Mouse (Mus musculus) liver, postnatal 0 days (tissue): ENCODE measurements at regions not wholly inside any gene's neighbourhood (a gene's known extent, or its start where the extent isn't known, plus 50 kb on each side); places are given as distances from the start of the nearest gene placed in this dataset.

Source experiments
- ATAC-seq: fragments of 200-750 bp; cut with Nextera tagmentation; 2 replicates; pipeline ENCODE4 v1.8.0; 2017; ENCODE audit warnings: mild to moderate bottlenecking, moderate library complexity
- DNase-seq: peaks from one replicate; pipeline ENCODE4 v3.0.0-alpha.2; 2016
- H3K27ac ChIP-seq: fragments of 300-500 bp; sonication (generic); 2 replicates; pipeline ENCODE4 v1.5.1; 2014; ENCODE audit warnings: antibody characterized with exemption, moderate library complexity, mild to moderate bottlenecking, low read depth
- H3K27me3 ChIP-seq: fragments of 300-500 bp; sonication (generic); 2 replicates; pipeline ENCODE4 v1.6.1; 2014; ENCODE audit warnings: low read length, control low read depth, mixed read lengths; ENCODE audit not compliant: insufficient read depth
- H3K36me3 ChIP-seq: fragments of 300-500 bp; sonication (generic); replicated peaks from 2 replicates; pipeline ENCODE4 v1.6.1; 2014; ENCODE audit warnings: mild to moderate bottlenecking, control low read depth, low read length, moderate library complexity, mixed read lengths; ENCODE audit not compliant: insufficient read depth
- H3K4me1 ChIP-seq: fragments of 300-500 bp; sonication (generic); 2 replicates; pipeline ENCODE4 v1.6.1; 2014; ENCODE audit warnings: antibody characterized with exemption, mild to moderate bottlenecking, control low read depth; ENCODE audit not compliant: insufficient read depth
- H3K4me2 ChIP-seq: fragments of 300-500 bp; sonication (generic); 2 replicates; pipeline ENCODE4 v1.6.1; 2014; ENCODE audit warnings: low read depth, mild to moderate bottlenecking, low read length, moderate library complexity, mixed read lengths
- H3K4me3 ChIP-seq: fragments of 300-500 bp; sonication (generic); 2 replicates; pipeline ENCODE4 v1.5.1; 2014; ENCODE audit warnings: low read depth, low read length
- H3K9ac ChIP-seq: fragments of 300-500 bp; sonication (generic); replicated peaks from 2 replicates; pipeline ENCODE4 v1.6.1; 2014; ENCODE audit warnings: mild to moderate bottlenecking, moderate library complexity
- H3K9me3 ChIP-seq: fragments of 300-500 bp; sonication (generic); 2 replicates; pipeline ENCODE4 v1.6.1; 2016; ENCODE audit warnings: mild to moderate bottlenecking, control low read depth, low read length, mixed read lengths
- CTCF ChIP-seq: sonication (generic); IDR thresholded peaks from 2 replicates; pipeline ENCODE4 v1.5.1; 2016; ENCODE audit warnings: antibody characterized with exemption, low read depth
- EP300 ChIP-seq: IDR thresholded peaks from 2 replicates; pipeline ENCODE4 v1.6.1; 2016; ENCODE audit warnings: antibody characterized with exemption, low read depth, mild to moderate bottlenecking
- whole genome bisulfite sequencing: fragments of 180-500 bp; shearing (Covaris S2); extraction: QIAGEN DNeasy Blood & Tissue Kit; methylation state at CpG from one replicate; pipeline ENCODE4 v1.1.7; 2014; ENCODE audit not compliant: insufficient replicate concordance; 5-methylcytosine and 5-hydroxymethylcytosine counted together

- DNase-seq (no peak), ATAC-seq (no peak)
- 58% methylated on average over 3 of the region's 3 CpGs for WGBS
- Histone ChIP-seq H3K9me3 (no peaks in the 10 kb centered on the region), H3K27ac (no peak overlapping the region), H3K36me3 (no peaks in the 10 kb centered on the region), H3K9ac (no peak overlapping the region), H3K4me3 (no peak overlapping the region), H3K4me1 (peaks cover 7% of the 10 kb centered on the region; the same call in 1 of the 2 replicates), H3K27me3 (no peaks in the 10 kb centered on the region; the same call in 1 of the 2 replicates), H3K4me2 (no peak overlapping the region)
- TF ChIP-seq CTCF (no peak), EP300 (no peak)
These were observed 89.7 kb upstream of the Wnt4 start for GRCm38 (mm10) chr4:137187592-137187991.

GRCm38 (mm10) chr4:137187051-137187450 is 90.2 kb upstream of the Wnt4 start:
- DNase-seq: no peak
- Histone ChIP-seq H3K9me3 (no peaks in the 10 kb centered on the region), H3K9ac (no peak overlapping the region), H3K27ac (no peak overlapping the region), H3K36me3 (no peaks in the 10 kb centered on the region), H3K27me3 (no peaks in the 10 kb centered on the region; the same call in 1 of the 2 replicates), H3K4me2 (no peak overlapping the region), H3K4me3 (no peak overlapping the region), H3K4me1 (peaks cover 7% of the 10 kb centered on the region; the same call in 1 of the 2 replicates)
- ATAC-seq: no peak
- no peak for TF ChIP-seq CTCF
- no peak for TF ChIP-seq EP300
- WGBS: 82% methylated on average over 9 of the region's 9 CpGs

- H3K9ac ChIP-seq: no peak overlapping the region
- DNase-seq (no peak), ATAC-seq (no peak)
- TF ChIP-seq EP300 (no peak), CTCF (no peak)
- H3K4me1 ChIP-seq: peaks cover 7% of the 10 kb centered on the region
- H3K36me3 ChIP-seq: no peaks in the 10 kb centered on the region
- H3K27me3 ChIP-seq: no peaks in the 10 kb centered on the region; the same call in 1 of the 2 replicates
- no peak overlapping the region for H3K27ac ChIP-seq
- 79% methylated on average over 4 of the region's 4 CpGs for whole genome bisulfite sequencing
- no peaks in the 10 kb centered on the region for H3K9me3 ChIP-seq
- no peak overlapping the region for H3K4me2 ChIP-seq
- no peak overlapping the region for H3K4me3 ChIP-seq
These were observed 92.3 kb upstream of the Wnt4 start for GRCm38 (mm10) chr4:137185001-137185400.

GRCm38 (mm10) chr4:137183181-137183850 is 94.0 kb upstream of the Wnt4 start:
- no peaks in the 10 kb centered on the region for H3K36me3 ChIP-seq
- H3K27ac ChIP-seq: no peak overlapping the region
- DNase-seq (peak; percentile 39), ATAC-seq (no peak; the same call in 1 of the 2 replicates)
- no peak for TF ChIP-seq EP300
- no peak for TF ChIP-seq CTCF
- no peak overlapping the region for H3K4me3 ChIP-seq
- H3K4me1 ChIP-seq: peaks cover 7% of the 10 kb centered on the region
- H3K9me3 ChIP-seq: no peaks in the 10 kb centered on the region
- no peak overlapping the region for H3K4me2 ChIP-seq
- H3K27me3 ChIP-seq: no peaks in the 10 kb centered on the region; the same call in 1 of the 2 replicates
- no peak overlapping the region; the same call in 1 of the 2 replicates for H3K9ac ChIP-seq
- WGBS: 52% methylated on average over 10 of the region's 10 CpGs

GRCm38 (mm10) chr4:137182547-137182946 is 94.7 kb upstream of the Wnt4 start:
- Histone ChIP-seq H3K9me3 (no peaks in the 10 kb centered on the region), H3K36me3 (no peaks in the 10 kb centered on the region), H3K27me3 (no peaks in the 10 kb centered on the region; the same call in 1 of the 2 replicates), H3K4me1 (peaks cover 7% of the 10 kb centered on the region), H3K27ac (no peak overlapping the region), H3K4me3 (no peak overlapping the region), H3K4me2 (no peak overlapping the region), H3K9ac (no peak overlapping the region)
- TF ChIP-seq EP300 (no peak), CTCF (no peak)
- DNase-seq: no peak
- WGBS: 78% methylated on average over 14 of the region's 14 CpGs
- ATAC-seq: no peak

- Histone ChIP-seq H3K27ac (no peak overlapping the region), H3K4me2 (no peak overlapping the region), H3K9me3 (no peaks in the 10 kb centered on the region), H3K27me3 (no peaks in the 10 kb centered on the region; the same call in 1 of the 2 replicates), H3K4me1 (peaks cover 7% of the 10 kb centered on the region), H3K4me3 (no peak overlapping the region), H3K36me3 (no peaks in the 10 kb centered on the region), H3K9ac (no peak overlapping the region)
- DNase-seq (no peak), ATAC-seq (peak; percentile 48; the same call in 1 of the 2 replicates)
- TF ChIP-seq EP300 (no peak), CTCF (no peak)
- WGBS: 60% methylated on average over 8 of the region's 8 CpGs
These were observed 96.0 kb upstream of the Wnt4 start for GRCm38 (mm10) chr4:137181252-137181651.
